Mouse (Mus musculus) heart, embryonic 13.5 days (tissue): Measurements from ENCODE around the gene Mamdc4. TPM values are rescaled to one million over a fixed set of nuclear protein-coding genes. Genes with fewer than 3 reads are reported as not detected.
"Not testable (repeated sequence)": the region's sequence is repeated elsewhere in the genome, so short reads cannot be mapped to it uniquely, and the experiment has no call there.

ENCODE experiments used
- ATAC-seq: fragments of 200-750 bp; cut with Nextera tagmentation; 2 replicates; pipeline ENCODE4 v1.8.0; 2017; ENCODE audit warnings: moderate TSS enrichment; ENCODE audit not compliant: insufficient number of reproducible peaks, low FRiP score, low TSS enrichment; ENCODE audit errors: extremely low read depth
- H3K27ac ChIP-seq: fragments of 300-500 bp; sonication (generic); replicated peaks from 2 replicates; pipeline ENCODE4 v1.5.1; 2015; ENCODE audit warnings: moderate library complexity, mild to moderate bottlenecking, inconsistent platforms
- H3K27me3 ChIP-seq: fragments of 300-500 bp; sonication (generic); replicated peaks from 2 replicates; pipeline ENCODE4 v1.6.1; 2015; ENCODE audit warnings: mild to moderate bottlenecking, inconsistent platforms
- H3K36me3 ChIP-seq: fragments of 300-500 bp; sonication (generic); 2 replicates; pipeline ENCODE4 v1.6.1; 2015; ENCODE audit warnings: mild to moderate bottlenecking, inconsistent platforms
- H3K4me1 ChIP-seq: fragments of 300-500 bp; sonication (generic); 2 replicates; pipeline ENCODE4 v1.6.1; 2015; ENCODE audit warnings: inconsistent platforms
- H3K4me2 ChIP-seq: fragments of 300-500 bp; sonication (generic); 2 replicates; pipeline ENCODE4 v1.6.1; 2015; ENCODE audit warnings: inconsistent platforms, mild to moderate bottlenecking, moderate library complexity
- H3K4me3 ChIP-seq: fragments of 300-500 bp; sonication (generic); 2 replicates; pipeline ENCODE4 v1.5.1; 2015; ENCODE audit warnings: moderate library complexity, mild to moderate bottlenecking, inconsistent platforms
- H3K9ac ChIP-seq: fragments of 300-500 bp; sonication (generic); 2 replicates; pipeline ENCODE4 v1.6.1; 2015; ENCODE audit warnings: inconsistent platforms, mild to moderate bottlenecking, moderate library complexity
- H3K9me3 ChIP-seq: fragments of 300-500 bp; sonication (generic); 2 replicates; pipeline ENCODE4 v1.6.1; 2016; ENCODE audit warnings: inconsistent platforms
- WGBS: fragments of 180-500 bp; shearing (Covaris S2); methylation state at CpG from one replicate; pipeline ENCODE4 v1.1.7; 2015; ENCODE audit warnings: mixed read lengths; 5-methylcytosine and 5-hydroxymethylcytosine counted together
- polyA plus RNA-seq: library from polyadenylated mRNA; unstranded; fragments of >200 nt; fragmentation: Nextera tagmentation; extraction: Ambion mirVana; gene quantifications from 2 replicates; pipeline ENCODE4 v1.2.1, GENCODE M21; 2015

The Mamdc4 gene
- polyA plus RNA-seq, 1 experiment from 2014 or later = 7.3 TPM

GRCm38 (mm10) chr2:25556296-25556695 lies 18.3 kb downstream of the Mamdc4 start:
- no peak overlapping the region for H3K9ac ChIP-seq
- no peak for ATAC-seq
- 59% methylated on average over 1 of the region's 1 CpGs for WGBS
- no peaks in the 10 kb centered on the region for H3K27me3 ChIP-seq
- peaks cover 15% of the 10 kb centered on the region for H3K36me3 ChIP-seq
- peaks cover 25% of the 10 kb centered on the region for H3K4me1 ChIP-seq
- no peak overlapping the region for H3K4me2 ChIP-seq
- H3K4me3 ChIP-seq = peak overlapping the region; percentile 99
- no peak overlapping the region for H3K27ac ChIP-seq
- H3K9me3 ChIP-seq = no peaks in the 10 kb centered on the region

GRCm38 (mm10) chr2:25555479-25555878 lies 19.2 kb downstream of the Mamdc4 start:
- 49% methylated on average over 2 of the region's 2 CpGs for WGBS
- H3K4me3 ChIP-seq, H3K36me3 ChIP-seq, H3K4me2 ChIP-seq, H3K27ac ChIP-seq, H3K27me3 ChIP-seq, ATAC-seq, H3K9me3 ChIP-seq, H3K9ac ChIP-seq: not testable (repeated sequence)
- H3K4me1 ChIP-seq = peaks cover 25% of the 10 kb centered on the region

- H3K4me1 ChIP-seq = peaks cover 12% of the 10 kb centered on the region
- H3K4me2 ChIP-seq, H3K27ac ChIP-seq, H3K9ac ChIP-seq, H3K27me3 ChIP-seq, H3K9me3 ChIP-seq, H3K36me3 ChIP-seq, ATAC-seq, H3K4me3 ChIP-seq: not testable (repeated sequence)
- WGBS = 71% methylated on average over 4 of the region's 4 CpGs
Observed at GRCm38 (mm10) chr2:25553171-25553786, 21.4 kb downstream of the Mamdc4 start.

- Histone ChIP-seq H3K4me2 (no peak overlapping the region), H3K36me3 (no peaks in the 10 kb centered on the region), H3K27me3 (no peaks in the 10 kb centered on the region; the same call in 1 of the 2 replicates), H3K9me3 (no peaks in the 10 kb centered on the region), H3K4me3 (no peak overlapping the region), H3K27ac (no peak overlapping the region), H3K9ac (no peak overlapping the region), H3K4me1 (peaks cover 5% of the 10 kb centered on the region)
- 22% methylated on average over 5 of the region's 5 CpGs for WGBS
- ATAC-seq = no peak
Observed at GRCm38 (mm10) chr2:25551186-25551585, 23.5 kb downstream of the Mamdc4 start.

GRCm38 (mm10) chr2:25549021-25549991 lies 25.3 kb downstream of the Mamdc4 start:
- Histone ChIP-seq H3K36me3 (peaks cover 10% of the 10 kb centered on the region; the same call in 1 of the 2 replicates), H3K27me3 (no peaks in the 10 kb centered on the region; the same call in 1 of the 2 replicates), H3K4me3 (no peak overlapping the region), H3K4me1 (peaks cover 17% of the 10 kb centered on the region), H3K27ac (no peak overlapping the region), H3K4me2 (no peak overlapping the region), H3K9ac (no peak overlapping the region), H3K9me3 (no peaks in the 10 kb centered on the region)
- WGBS = 59% methylated on average over 9 of the region's 9 CpGs
- no peak for ATAC-seq

GRCm38 (mm10) chr2:25546811-25547491 lies 27.7 kb downstream of the Mamdc4 start, which contains the start of gene Traf2:
Gene Traf2, minus strand, starts transcription at chr2:25546940.
- Histone ChIP-seq H3K4me2 (peak within 1 kb of the TSS; percentile 88), H3K4me1 (peaks cover 19% of the 10 kb centered on the region), H3K27ac (peak within 1 kb of the TSS; percentile 79), H3K9ac (peak within 1 kb of the TSS; percentile 93), H3K36me3 (peaks cover 10% of the 10 kb centered on the region; the same call in 1 of the 2 replicates), H3K9me3 (no peaks in the 10 kb centered on the region), H3K4me3 (peak within 1 kb of the TSS; percentile 84), H3K27me3 (no peaks in the 10 kb centered on the region; the same call in 1 of the 2 replicates)
- ATAC-seq = peak; percentile 99
- 3% methylated on average over 46 of the region's 48 CpGs for WGBS

- Histone ChIP-seq H3K4me1 (peaks cover 19% of the 10 kb centered on the region), H3K9me3 (no peaks in the 10 kb centered on the region), H3K4me3 (peak overlapping the region; percentile 84), H3K36me3 (peaks cover 10% of the 10 kb centered on the region; the same call in 1 of the 2 replicates), H3K27ac (peak overlapping the region; percentile 79), H3K9ac (peak overlapping the region; percentile 93), H3K4me2 (peak overlapping the region; percentile 88), H3K27me3 (no peaks in the 10 kb centered on the region; the same call in 1 of the 2 replicates)
- peak; percentile 50 for ATAC-seq
- 6% methylated on average over 43 of the region's 43 CpGs for WGBS
Observed at GRCm38 (mm10) chr2:25545996-25546810, 28.4 kb downstream of the Mamdc4 start.

GRCm38 (mm10) chr2:25541644-25542367 lies 32.8 kb downstream of the Mamdc4 start:
- Histone ChIP-seq H3K27ac (no peak overlapping the region), H3K4me2 (no peak overlapping the region), H3K4me1 (peaks cover 14% of the 10 kb centered on the region), H3K36me3 (peaks cover 37% of the 10 kb centered on the region), H3K27me3 (no peaks in the 10 kb centered on the region), H3K9me3 (no peaks in the 10 kb centered on the region), H3K4me3 (no peak overlapping the region), H3K9ac (no peak overlapping the region)
- ATAC-seq = no peak
- 88% methylated on average over 10 of the region's 10 CpGs for WGBS

GRCm38 (mm10) chr2:25540541-25540948 lies 34.1 kb downstream of the Mamdc4 start:
- Histone ChIP-seq H3K4me1 (peaks cover 8% of the 10 kb centered on the region), H3K9me3 (no peaks in the 10 kb centered on the region), H3K27me3 (no peaks in the 10 kb centered on the region), H3K27ac (no peak overlapping the region), H3K36me3 (peaks cover 49% of the 10 kb centered on the region), H3K9ac (no peak overlapping the region), H3K4me3 (no peak overlapping the region), H3K4me2 (no peak overlapping the region)
- 93% methylated on average over 4 of the region's 4 CpGs for WGBS
- no peak for ATAC-seq

- Histone ChIP-seq H3K4me3 (no peak overlapping the region), H3K4me1 (0 out of 2 replicates have a peak, but pooled peaks cover 2% of the 10 kb centered on the region), H3K4me2 (no peak overlapping the region), H3K36me3 (peaks cover 78% of the 10 kb centered on the region), H3K27ac (no peak overlapping the region), H3K9me3 (no peaks in the 10 kb centered on the region), H3K27me3 (no peaks in the 10 kb centered on the region), H3K9ac (no peak overlapping the region)
- WGBS = 64% methylated on average over 8 of the region's 8 CpGs
- no peak for ATAC-seq
Observed at GRCm38 (mm10) chr2:25536531-25536930, 38.1 kb downstream of the Mamdc4 start.
